Mouse (Mus musculus) retina, postnatal 7 days (tissue): ENCODE data around the gene Rsl24d1.
"Not testable (repeated sequence)": the region's sequence is repeated elsewhere in the genome, so short reads cannot be mapped to it uniquely, and the experiment has no call there.

ENCODE experiments used
- DNase-seq: peaks from one replicate; pipeline ENCODE4 v3.0.0-alpha.2; 2012; ENCODE audit warnings: low read depth, low spot score

The Rsl24d1 gene

GRCm38 (mm10) chr9:73102181-73102580 lies 11.0 kb upstream of the Rsl24d1 start, which contains the start of gene Gm20509:
Gene Gm20509, plus strand, starts transcription at chr9:73102470.
- no peak for DNase-seq

GRCm38 (mm10) chr9:73103159-73103879 lies 9.9 kb upstream of the Rsl24d1 start:
- DNase-seq = no peak

DNA sequence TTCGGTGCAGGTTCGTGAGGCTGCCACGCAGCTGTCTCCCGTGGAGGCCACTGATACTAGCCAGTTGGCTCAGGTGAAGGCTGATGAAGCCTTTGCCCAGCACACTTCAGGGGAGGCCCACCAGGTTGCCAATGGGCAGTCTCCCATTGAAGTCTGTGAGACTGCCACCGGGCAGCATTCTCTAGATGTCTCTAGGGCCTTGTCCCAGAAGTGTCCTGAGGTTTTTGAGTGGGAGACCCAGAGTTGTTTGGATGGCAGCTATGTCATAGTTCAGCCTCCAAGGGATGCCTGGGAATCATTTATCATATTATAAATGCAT lies 9.4 kb upstream of the Rsl24d1 start:
- DNase-seq = no peak

- DNase-seq = no peak
These were observed 8.1 kb upstream of the Rsl24d1 start for GRCm38 (mm10) chr9:73105141-73105540.

DNA sequence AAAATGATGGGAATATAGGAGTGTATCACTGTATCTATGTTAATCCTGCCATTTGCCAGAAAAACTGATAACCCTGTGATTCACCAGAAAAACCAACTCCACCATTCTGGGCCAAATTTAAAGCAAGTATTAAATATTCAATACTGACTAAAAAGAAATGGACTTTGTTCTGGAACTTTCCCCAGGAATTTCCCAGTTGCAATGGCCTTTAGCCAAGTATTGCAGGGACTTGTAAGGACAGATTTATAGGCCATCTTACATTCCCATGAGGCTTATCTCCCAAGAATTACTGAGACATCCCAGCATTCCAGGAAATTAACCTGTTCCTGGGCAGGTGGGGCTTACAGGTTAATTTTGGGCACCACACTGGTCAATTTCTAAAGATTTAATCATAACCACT lies 7.5 kb upstream of the Rsl24d1 start:
- DNase-seq = no peak

GRCm38 (mm10) chr9:73116704-73117103 lies 3.5 kb downstream of the Rsl24d1 start:
- DNase-seq = not testable (repeated sequence)

DNA sequence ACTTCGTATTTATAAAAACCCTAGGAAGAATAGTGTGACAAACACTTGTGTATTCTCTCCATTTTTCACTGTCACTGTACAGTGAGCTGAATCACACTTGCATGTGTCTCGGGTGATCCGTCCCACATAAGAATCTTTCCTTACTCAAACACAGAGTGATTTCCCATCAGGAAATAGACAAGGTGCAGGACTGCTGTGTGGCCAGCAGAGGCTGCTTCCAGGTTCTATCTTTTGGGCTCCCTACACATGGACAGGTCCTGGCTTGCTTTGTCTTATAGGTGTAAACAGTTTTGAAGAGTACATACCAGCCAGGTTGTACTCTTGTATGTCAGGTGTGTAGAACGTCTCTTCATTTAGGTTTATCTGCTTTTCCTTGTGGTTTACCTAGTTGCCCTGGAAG lies 4.8 kb downstream of the Rsl24d1 start:
- DNase-seq = no peak

DNA sequence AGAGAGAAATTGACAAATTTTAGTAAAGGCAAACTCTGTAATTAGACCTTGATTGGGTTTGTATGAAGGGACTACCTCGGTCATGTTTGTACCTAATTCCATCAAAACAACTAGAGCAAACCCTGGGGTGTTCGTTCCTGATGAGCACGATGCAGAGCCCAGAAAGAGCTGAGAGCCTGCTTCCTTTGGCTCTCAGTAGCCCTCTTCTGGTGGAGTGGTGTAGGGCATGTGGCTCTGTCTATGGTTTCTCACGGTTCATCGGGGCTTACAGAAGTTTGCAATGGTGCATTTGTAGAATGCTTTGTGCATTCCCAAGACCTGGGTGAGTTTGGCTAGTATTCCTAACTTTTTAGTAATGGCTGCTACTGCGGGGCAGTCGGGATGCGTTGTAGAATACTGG lies 8.5 kb downstream of the Rsl24d1 start:
- DNase-seq = peak; percentile 13

DNA sequence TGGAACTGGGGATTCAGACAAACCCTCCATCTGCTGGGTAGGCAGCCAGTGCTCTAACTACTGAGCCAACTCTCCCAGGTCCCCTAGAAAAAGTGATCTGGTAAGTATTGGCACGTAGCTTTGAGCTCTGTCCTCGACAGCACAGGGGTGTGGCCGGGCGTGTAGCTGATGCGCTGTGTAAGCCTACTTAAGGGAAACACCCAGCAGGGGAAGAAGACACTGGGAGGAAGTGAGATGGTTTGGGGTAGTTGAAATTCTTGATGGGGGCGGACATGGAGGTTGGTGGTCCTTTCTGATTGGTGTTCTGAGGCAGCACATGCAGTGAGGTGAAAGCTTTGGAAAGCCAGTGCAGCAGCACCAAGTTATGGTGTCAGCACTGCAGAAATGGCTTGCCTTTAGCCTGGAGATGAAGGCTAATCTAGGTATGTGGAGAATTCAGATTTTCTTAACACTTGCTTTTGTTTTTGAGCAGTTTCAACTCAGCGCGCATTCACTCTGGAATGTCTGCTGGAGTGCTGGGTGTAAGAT lies 11.9 kb downstream of the Rsl24d1 start:
- no peak for DNase-seq

- DNase-seq = no peak
These were observed 14.2 kb downstream of the Rsl24d1 start for GRCm38 (mm10) chr9:73127457-73127856.

DNA sequence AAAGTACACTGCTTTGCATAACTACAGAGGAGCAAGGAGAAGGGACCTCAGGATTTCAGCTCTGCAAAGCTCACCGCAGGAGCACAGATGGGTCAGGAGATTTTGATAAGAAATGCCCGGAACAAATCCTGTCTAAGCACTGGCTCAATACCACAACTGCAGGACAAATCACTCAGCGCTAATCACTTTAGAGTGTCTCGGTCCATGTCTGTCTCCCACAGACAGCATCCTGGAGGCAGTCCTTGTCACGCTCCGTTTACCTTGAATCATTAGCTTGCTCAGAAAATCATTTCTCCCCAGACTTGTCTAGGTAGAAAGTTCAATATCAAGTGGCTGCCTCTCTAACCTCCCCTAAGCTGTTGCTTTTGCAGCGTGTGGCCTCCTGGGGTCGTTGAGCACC lies 16.6 kb downstream of the Rsl24d1 start:
- DNase-seq = peak; percentile 30

DNA sequence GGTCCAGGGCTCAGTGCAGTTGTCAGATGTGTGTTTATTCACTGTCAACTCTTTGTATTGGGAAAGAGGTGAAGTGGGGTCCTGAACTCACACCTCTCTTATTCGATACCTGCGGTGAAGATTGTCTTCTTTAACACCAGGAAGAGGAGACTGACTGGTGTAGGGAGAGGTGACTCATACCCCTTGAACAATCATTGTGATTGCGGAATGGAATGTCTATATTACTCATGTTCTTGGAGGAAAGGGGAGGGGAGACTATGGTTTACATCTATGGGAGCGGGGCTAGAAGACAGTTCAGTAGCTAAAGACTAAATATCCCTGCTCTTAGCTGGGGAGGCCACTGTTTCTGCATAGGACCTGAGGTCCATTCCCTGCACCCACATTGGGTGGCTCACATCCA lies 17.3 kb downstream of the Rsl24d1 start:
- DNase-seq = no peak

DNA sequence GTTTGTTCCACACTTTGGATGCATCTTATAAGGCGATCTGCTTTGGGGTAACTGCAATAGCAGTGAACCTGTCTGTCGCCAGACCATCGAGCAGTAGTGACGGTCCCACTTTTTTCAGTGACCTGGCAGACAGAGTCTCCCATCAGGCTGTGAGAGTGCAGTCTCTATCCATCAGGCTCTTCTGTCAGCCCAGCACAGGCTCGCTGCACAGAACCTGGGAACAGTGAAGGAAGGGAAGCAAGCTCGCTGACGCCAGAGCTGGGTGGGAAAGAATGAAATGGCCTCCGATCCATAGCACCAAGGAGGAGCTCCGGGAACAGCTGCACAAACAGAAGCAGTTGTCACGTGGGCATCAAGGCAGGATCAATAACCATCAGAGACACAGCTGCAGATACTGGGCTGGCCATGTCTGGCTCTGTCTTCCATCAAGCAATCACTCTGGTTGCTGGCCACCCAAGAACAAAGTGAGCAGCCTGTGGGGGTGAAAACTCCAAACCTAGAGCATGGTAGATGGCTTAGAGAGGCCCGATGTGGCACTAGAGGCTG lies 24.2 kb downstream of the Rsl24d1 start:
- DNase-seq = no peak

DNA sequence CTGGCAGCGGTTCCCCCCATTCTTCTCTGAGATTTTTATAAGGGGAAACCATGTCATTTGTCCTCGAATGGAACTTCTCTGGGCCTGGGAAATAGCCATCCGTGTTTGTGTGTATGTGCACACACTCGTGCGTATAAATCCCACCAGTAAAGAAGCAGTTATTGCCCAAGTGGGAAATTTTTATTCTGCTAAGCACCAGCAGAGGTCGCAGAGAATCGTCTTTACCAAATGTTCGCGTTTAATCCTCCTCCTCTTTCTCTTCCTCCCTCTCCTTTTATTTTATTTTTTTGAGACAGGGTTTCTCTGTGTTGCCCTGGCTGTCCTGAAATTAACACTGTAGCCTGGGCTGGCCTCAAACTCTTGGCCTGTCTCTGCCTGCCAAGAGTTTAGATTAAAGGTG lies 41.1 kb downstream of the Rsl24d1 start:
- DNase-seq = no peak

GRCm38 (mm10) chr9:73157968-73158367 lies 44.7 kb downstream of the Rsl24d1 start:
- DNase-seq = no peak

- peak; percentile 48 for DNase-seq
These were observed 46.0 kb downstream of the Rsl24d1 start for GRCm38 (mm10) chr9:73159265-73159664.

DNA sequence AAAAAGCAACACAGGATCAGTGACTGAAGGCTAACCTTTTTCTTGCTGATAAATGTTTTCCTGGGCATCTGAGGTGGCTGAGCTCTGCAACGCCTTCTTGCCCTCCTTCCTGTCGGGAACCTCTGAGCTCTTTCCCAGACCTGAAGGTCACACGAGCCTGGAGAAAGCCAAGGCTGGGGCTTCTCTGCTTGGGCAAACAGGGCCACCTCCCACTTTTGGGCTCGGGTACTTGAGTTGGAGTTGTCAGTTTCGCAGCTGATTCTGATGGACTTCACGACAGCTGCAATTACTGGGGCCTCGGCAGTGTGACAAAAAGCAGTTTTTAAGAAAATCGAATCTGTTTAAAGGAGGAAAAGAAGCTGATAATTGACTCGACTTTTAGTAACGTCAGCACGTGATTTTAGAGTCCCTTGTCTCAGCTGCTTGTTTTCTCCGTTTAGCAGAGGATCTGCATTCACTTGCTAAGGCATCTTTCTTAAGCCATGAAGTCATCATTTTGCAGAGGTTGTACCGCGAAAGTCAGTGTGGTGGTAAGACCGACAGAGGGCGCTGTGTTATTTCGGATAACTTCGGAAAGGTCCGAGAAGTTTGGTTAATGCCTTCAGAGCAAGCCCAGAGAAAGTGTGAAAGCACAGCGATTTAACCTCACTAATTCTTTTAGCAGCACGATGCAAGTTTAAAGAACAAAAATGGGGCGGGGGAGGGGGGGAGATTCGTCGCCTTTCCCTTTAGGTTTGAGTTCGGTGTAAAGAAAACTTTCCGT lies 49.5 kb downstream of the Rsl24d1 start:
- peak; percentile 57 for DNase-seq

DNA sequence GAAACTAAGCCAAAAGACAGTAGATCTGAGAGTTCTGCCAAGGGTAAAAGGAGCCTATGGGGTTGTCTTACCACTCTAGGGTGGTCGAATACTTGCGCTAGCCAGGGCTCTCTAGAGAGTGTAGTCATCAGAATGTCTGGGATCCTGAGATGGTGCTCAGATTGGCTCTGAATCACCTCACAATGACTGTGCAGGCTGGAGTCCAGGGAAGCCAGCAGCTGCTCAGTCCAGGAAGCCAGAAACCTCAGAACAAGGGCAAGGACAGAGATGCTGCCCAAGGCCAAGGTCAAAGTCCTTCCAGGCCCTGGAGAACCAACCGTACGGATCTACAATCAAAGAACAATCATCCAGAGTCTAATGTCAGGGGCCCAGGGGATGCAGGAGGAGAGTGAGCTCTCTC lies 52.4 kb downstream of the Rsl24d1 start:
- no peak for DNase-seq
